18 mouse cellular contexts compared by ENCODE assay signal in genomic region chr16:30113170-30113569, GRCm38 (mm10). TPM values are rescaled to one million over a fixed set of nuclear protein-coding genes. Genes with fewer than 3 reads are reported as not detected.
DNase-seq lines count a peak whose midpoint lies in the region; ATAC-seq and TF ChIP-seq lines count a peak whose summit lies in the region.
"Had no signal": no experiment of that assay in that cellular context is flagged by ENCODE, and none has a peak within 500 bp of the region (broad histone marks: within the 10 kb centered on the region; RNA-seq: fewer than 3 reads in every experiment).

No protein-coding gene starts in this region.

- WGBS in intestine, embryonic 15.5 days, result 8% methylated on average over 3 of the region's 3 CpGs
- 11% methylated on average over 3 of the region's 3 CpGs for WGBS in intestine, postnatal 0 days
- WGBS in liver, embryonic 12.5 days (ENCODE audit: insufficient replicate concordance), result 20% methylated on average over 3 of the region's 3 CpGs
- WGBS in lung, postnatal 0 days, result 11% methylated on average over 3 of the region's 3 CpGs
- WGBS in stomach, embryonic 16.5 days, result 12% methylated on average over 3 of the region's 3 CpGs
- 33% methylated on average over 3 of the region's 3 CpGs for WGBS in midbrain, embryonic 16.5 days

- no peak for TF ChIP-seq CTCF in intestine, postnatal 0 days (IDR thresholded peaks at IDR 0.05; ENCODE audit: low read depth)
- no peak for TF ChIP-seq CTCF in lung, postnatal 0 days (IDR thresholded peaks at IDR 0.05)

- H3K9ac ChIP-seq in intestine, embryonic 15.5 days, result no peak overlapping the region
- H3K9ac ChIP-seq in intestine, postnatal 0 days (ENCODE audit: low read depth, low read length), result no peak overlapping the region
- no peak overlapping the region for H3K9ac ChIP-seq in liver, embryonic 12.5 days
- H3K9ac ChIP-seq in lung, postnatal 0 days (replicated peaks; ENCODE audit: low read depth), result no peak overlapping the region
- peak overlapping the region; percentile 32; the same call in 1 of the 2 replicates for H3K9ac ChIP-seq in stomach, embryonic 16.5 days (ENCODE audit: low read length)
- H3K9ac ChIP-seq in midbrain, embryonic 16.5 days (ENCODE audit: low read depth, low read length), result no peak overlapping the region
- H3K9ac ChIP-seq: forebrain, embryonic 13.5 days had no signal

- peak; percentile 61 for ATAC-seq in intestine, embryonic 15.5 days
- no peak for ATAC-seq in intestine, postnatal 0 days
- peak; percentile 70 for ATAC-seq in liver, embryonic 12.5 days
- ATAC-seq in lung, postnatal 0 days, result peak; percentile 76
- peak; percentile 74; the same call in 1 of the 2 replicates for ATAC-seq in stomach, embryonic 16.5 days (ENCODE audit: insufficient read depth, low FRiP score)
- ATAC-seq in midbrain, embryonic 16.5 days, result no peak
- ATAC-seq: forebrain, embryonic 13.5 days had no signal

- DNase-seq in lung, postnatal 0 days (ENCODE audit: low spot score), result peak; percentile 74
- DNase-seq in right cerebral cortex, postnatal 4 days, result no peak
- no peak for DNase-seq in heart, postnatal 25 days (ENCODE audit: low spot score)
- DNase-seq: adrenal gland, adult 2 months; cerebellum, adult 9-11 months; embryo, embryonic 11 days; gastrocnemius, postnatal 36 days; midbrain, embryonic 14.5 days; spleen, adult 18-20 months; thymus, postnatal 25 days had no signal

- H3K4me1 ChIP-seq in intestine, embryonic 15.5 days (replicated peaks), result peaks cover 11% of the 10 kb centered on the region
- H3K4me1 ChIP-seq in intestine, postnatal 0 days (replicated peaks; ENCODE audit: control insufficient read depth, insufficient read depth, low read length), result no peaks in the 10 kb centered on the region
- peaks cover 20% of the 10 kb centered on the region for H3K4me1 ChIP-seq in liver, embryonic 12.5 days
- H3K4me1 ChIP-seq in lung, postnatal 0 days (ENCODE audit: insufficient read depth, low read depth, low read length), result peaks cover 17% of the 10 kb centered on the region; the same call in 1 of the 2 replicates
- peaks cover 17% of the 10 kb centered on the region for H3K4me1 ChIP-seq in stomach, embryonic 16.5 days (ENCODE audit: control insufficient read depth, insufficient read depth, low read length)
- no peaks in the 10 kb centered on the region for H3K4me1 ChIP-seq in midbrain, embryonic 16.5 days (ENCODE audit: control insufficient read depth, insufficient read depth, low read length)
- H3K4me1 ChIP-seq: forebrain, embryonic 13.5 days had no signal

- no peaks in the 10 kb centered on the region for H3K27me3 ChIP-seq in intestine, embryonic 15.5 days (replicated peaks)
- H3K27me3 ChIP-seq in intestine, postnatal 0 days (replicated peaks; ENCODE audit: control insufficient read depth, insufficient read depth, low read length), result no peaks in the 10 kb centered on the region
- no peaks in the 10 kb centered on the region; the same call in 1 of the 2 replicates for H3K27me3 ChIP-seq in liver, embryonic 12.5 days (replicated peaks)
- H3K27me3 ChIP-seq in lung, postnatal 0 days (replicated peaks; ENCODE audit: insufficient read depth, low read length), result no peaks in the 10 kb centered on the region
- no peaks in the 10 kb centered on the region for H3K27me3 ChIP-seq in stomach, embryonic 16.5 days (ENCODE audit: control insufficient read depth, insufficient read depth, low read length)
- H3K27me3 ChIP-seq in midbrain, embryonic 16.5 days (ENCODE audit: control insufficient read depth, insufficient read depth, low read depth, low read length), result 0 out of 2 replicates have a peak, but pooled peaks cover 3% of the 10 kb centered on the region

- no peak overlapping the region for H3K4me2 ChIP-seq in intestine, embryonic 15.5 days (replicated peaks)
- H3K4me2 ChIP-seq in intestine, postnatal 0 days (replicated peaks; ENCODE audit: low read depth), result no peak overlapping the region
- H3K4me2 ChIP-seq in liver, embryonic 12.5 days, result no peak overlapping the region
- H3K4me2 ChIP-seq in lung, postnatal 0 days (replicated peaks; ENCODE audit: low read depth, low read length), result no peak overlapping the region
- no peak overlapping the region for H3K4me2 ChIP-seq in stomach, embryonic 16.5 days (ENCODE audit: low read depth, low read length)
- H3K4me2 ChIP-seq in midbrain, embryonic 16.5 days (ENCODE audit: low read length), result no peak overlapping the region
- H3K4me2 ChIP-seq: forebrain, embryonic 13.5 days had no signal

- no peak overlapping the region for H3K27ac ChIP-seq in intestine, embryonic 15.5 days
- H3K27ac ChIP-seq in intestine, postnatal 0 days (ENCODE audit: low read depth, low read length), result no peak overlapping the region
- H3K27ac ChIP-seq in liver, embryonic 12.5 days, result peak overlapping the region; percentile 68
- H3K27ac ChIP-seq in lung, postnatal 0 days (ENCODE audit: low read length), result peak overlapping the region; percentile 58
- peak overlapping the region; percentile 78 for H3K27ac ChIP-seq in stomach, embryonic 16.5 days (ENCODE audit: low read length)
- H3K27ac ChIP-seq in midbrain, embryonic 16.5 days (ENCODE audit: low read length), result no peak overlapping the region
- H3K27ac ChIP-seq: forebrain, embryonic 13.5 days; kidney, postnatal 0 days; layer of hippocampus, adult 2 months had no signal

- no peaks in the 10 kb centered on the region for H3K36me3 ChIP-seq in intestine, embryonic 15.5 days
- no peaks in the 10 kb centered on the region for H3K36me3 ChIP-seq in intestine, postnatal 0 days (ENCODE audit: control insufficient read depth, insufficient read depth)
- no peaks in the 10 kb centered on the region for H3K36me3 ChIP-seq in liver, embryonic 12.5 days
- no peaks in the 10 kb centered on the region for H3K36me3 ChIP-seq in lung, postnatal 0 days (ENCODE audit: insufficient read depth, low read length)
- H3K36me3 ChIP-seq in stomach, embryonic 16.5 days (ENCODE audit: control insufficient read depth, insufficient read depth, low read length), result no peaks in the 10 kb centered on the region
- H3K36me3 ChIP-seq in midbrain, embryonic 16.5 days (ENCODE audit: control insufficient read depth, insufficient read depth, low read length), result no peaks in the 10 kb centered on the region

- H3K9me3 ChIP-seq in intestine, embryonic 15.5 days, result no peaks in the 10 kb centered on the region
- 0 out of 2 replicates have a peak, but pooled peaks cover 4% of the 10 kb centered on the region for H3K9me3 ChIP-seq in intestine, postnatal 0 days (ENCODE audit: control insufficient read depth)
- H3K9me3 ChIP-seq in liver, embryonic 12.5 days (replicated peaks), result no peaks in the 10 kb centered on the region
- H3K9me3 ChIP-seq in lung, postnatal 0 days (ENCODE audit: low read length), result no peaks in the 10 kb centered on the region
- no peaks in the 10 kb centered on the region for H3K9me3 ChIP-seq in stomach, embryonic 16.5 days (replicated peaks; ENCODE audit: control insufficient read depth, low read length)
- H3K9me3 ChIP-seq in midbrain, embryonic 16.5 days (replicated peaks; ENCODE audit: control insufficient read depth, low read length, poor library complexity, severe bottlenecking), result peaks cover 7% of the 10 kb centered on the region; the same call in 1 of the 2 replicates
- H3K9me3 ChIP-seq: forebrain, embryonic 13.5 days had no signal

- peak; percentile 71; the same call in 1 of the 2 replicates for TF ChIP-seq EP300 in lung, postnatal 0 days (IDR thresholded peaks at IDR 0.05)

- H3K4me3 ChIP-seq in intestine, embryonic 15.5 days (replicated peaks), result no peak overlapping the region
- H3K4me3 ChIP-seq in intestine, postnatal 0 days (ENCODE audit: low read depth, low read length), result no peak overlapping the region
- H3K4me3 ChIP-seq in liver, embryonic 12.5 days, result no peak overlapping the region
- H3K4me3 ChIP-seq in lung, postnatal 0 days (ENCODE audit: low read depth, low read length), result no peak overlapping the region
- H3K4me3 ChIP-seq in stomach, embryonic 16.5 days (replicated peaks; ENCODE audit: low read length), result no peak overlapping the region
- H3K4me3 ChIP-seq in midbrain, embryonic 16.5 days (ENCODE audit: low read depth, low read length), result no peak overlapping the region
- H3K4me3 ChIP-seq: forebrain, embryonic 13.5 days; layer of hippocampus, adult 2 months had no signal

- intact Hi-C loops in heart, postnatal 25 days (cut with DNase I), result no loop called here

RNA-seq across cellular contexts. Expression of gene Hes1, which starts 49.0 kb away (rescaled TPM):
- 55.7 and 67.4 TPM in 2 replicates for polyA plus RNA-seq in intestine, embryonic 15.5 days (2015; fragmentation: Nextera tagmentation; extraction: Ambion mirVana)
- 44.0 and 52.9 TPM in 2 replicates for polyA plus RNA-seq in intestine, postnatal 0 days (2015; fragmentation: Nextera tagmentation; extraction: Ambion mirVana)
- 12.5 and 12.7 TPM in 2 replicates for polyA plus RNA-seq in liver, embryonic 12.5 days (2016; fragmentation: Nextera tagmentation; extraction: Ambion mirVana)
- polyA plus RNA-seq in lung, postnatal 0 days (2015; fragmentation: Nextera tagmentation; extraction: Ambion mirVana), result 89.1 and 93.9 TPM in 2 replicates
- 34.4 and 38.5 TPM in 2 replicates for polyA plus RNA-seq in stomach, embryonic 16.5 days (2015; fragmentation: Nextera tagmentation; extraction: Ambion mirVana)
- polyA plus RNA-seq in midbrain, embryonic 16.5 days (2015; fragmentation: Nextera tagmentation; extraction: Ambion mirVana), result 7.6 and 9.4 TPM in 2 replicates
- total RNA-seq in heart, postnatal 25 days (2021), result 10 to 100 TPM; 24.0 to 27.4 TPM

Comparison
In these comparisons a context has a peak if more than half of its experiments do, and no peak if none do; other contexts are left out.
1. ATAC-seq: peak in intestine, embryonic 15.5 days (single experiment), liver, embryonic 12.5 days (single experiment), lung, postnatal 0 days (single experiment) and stomach, embryonic 16.5 days (single experiment); none in intestine, postnatal 0 days (single experiment) and midbrain, embryonic 16.5 days (single experiment).
2. H3K27ac ChIP-seq: peak in liver, embryonic 12.5 days (single experiment), lung, postnatal 0 days (single experiment) and stomach, embryonic 16.5 days (single experiment); none in intestine, embryonic 15.5 days (single experiment), intestine, postnatal 0 days (single experiment) and midbrain, embryonic 16.5 days (single experiment).